Mouse (Mus musculus) liver, embryonic 13.5 days (tissue): Measurements from ENCODE around the gene Focad. TPM values are rescaled to one million over a fixed set of nuclear protein-coding genes. Genes with fewer than 3 reads are reported as not detected.
A peak's percentile ranks its signal among the peaks of the same experiment; 100 is the strongest.

Source experiments
- ATAC-seq: fragments of 200-750 bp; cut with Nextera tagmentation; 2 replicates; pipeline ENCODE4 v1.8.0; 2017; ENCODE audit warnings: low read depth, mild to moderate bottlenecking, moderate number of reproducible peaks, moderate library complexity
- DNase-seq: peaks from one replicate; pipeline ENCODE4 v3.0.0; 2022
- H3K27ac ChIP-seq: fragments of 300-500 bp; sonication (generic); 2 replicates; pipeline ENCODE4 v1.5.1; 2015; ENCODE audit warnings: moderate library complexity, mild to moderate bottlenecking, inconsistent platforms
- H3K27me3 ChIP-seq: fragments of 300-500 bp; sonication (generic); 2 replicates; pipeline ENCODE4 v1.6.1; 2015; ENCODE audit warnings: mild to moderate bottlenecking, inconsistent platforms
- H3K36me3 ChIP-seq: fragments of 300-500 bp; sonication (generic); 2 replicates; pipeline ENCODE4 v1.6.1; 2015; ENCODE audit warnings: mild to moderate bottlenecking, inconsistent platforms
- H3K4me1 ChIP-seq: fragments of 300-500 bp; sonication (generic); replicated peaks from 2 replicates; pipeline ENCODE4 v1.6.1; 2015; ENCODE audit warnings: inconsistent platforms
- H3K4me2 ChIP-seq: fragments of 300-500 bp; sonication (generic); 2 replicates; pipeline ENCODE4 v1.6.1; 2015; ENCODE audit warnings: inconsistent platforms, mild to moderate bottlenecking, moderate library complexity
- H3K4me3 ChIP-seq: fragments of 300-500 bp; sonication (generic); replicated peaks from 2 replicates; pipeline ENCODE4 v1.5.1; 2015; ENCODE audit warnings: mild to moderate bottlenecking, inconsistent platforms
- H3K9ac ChIP-seq: fragments of 300-500 bp; sonication (generic); 2 replicates; pipeline ENCODE4 v1.6.1; 2015; ENCODE audit warnings: mild to moderate bottlenecking, inconsistent platforms
- H3K9me3 ChIP-seq: fragments of 300-500 bp; sonication (generic); replicated peaks from 2 replicates; pipeline ENCODE4 v1.6.1; 2016; ENCODE audit warnings: inconsistent platforms
- WGBS: fragments of 180-500 bp; shearing (Covaris S2); methylation state at CpG from one replicate; pipeline ENCODE4 v1.1.7; 2015; ENCODE audit not compliant: insufficient replicate concordance; 5-methylcytosine and 5-hydroxymethylcytosine counted together
- polyA plus RNA-seq: library from polyadenylated mRNA; unstranded; fragments of >200 nt; fragmentation: Nextera tagmentation; extraction: Ambion mirVana; gene quantifications from 2 replicates; pipeline ENCODE4 v1.2.1, GENCODE M21; 2015

Focad gene
- 7.2 and 10.0 TPM in 2 replicates for polyA plus RNA-seq

DNA sequence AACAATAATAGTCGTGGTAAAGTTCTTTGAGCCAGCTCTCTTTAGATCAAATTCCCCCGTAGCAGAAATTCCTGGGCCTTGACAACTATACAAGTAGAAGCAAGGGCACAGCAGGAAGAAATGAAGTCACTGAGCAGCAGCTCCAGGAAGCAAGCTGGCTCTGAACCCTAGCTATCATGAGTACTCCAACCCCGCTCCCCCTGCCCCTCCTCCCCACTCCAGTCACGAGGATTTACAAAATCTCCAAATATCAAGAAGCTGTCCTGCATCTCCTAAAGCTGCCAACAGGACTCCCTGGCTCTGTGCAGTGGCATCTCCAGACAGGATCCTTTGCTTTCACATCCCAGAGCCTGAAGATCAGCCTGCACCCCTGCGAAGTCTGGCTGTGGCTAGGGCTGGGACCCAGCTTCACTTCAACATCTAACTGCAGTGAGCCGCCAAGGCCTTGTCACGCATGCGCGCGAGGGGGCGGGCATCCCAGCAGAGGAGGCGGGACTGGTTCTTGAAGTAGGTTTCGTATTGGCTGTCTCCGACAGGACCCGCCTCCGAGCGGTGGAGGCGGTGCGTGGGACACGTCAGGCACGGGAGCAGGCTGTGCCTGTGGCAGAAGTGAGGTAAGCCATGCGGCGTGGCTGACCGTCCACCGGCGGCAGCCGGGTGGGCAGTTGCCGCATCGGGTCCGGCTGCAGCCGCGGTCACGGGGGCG lies at the start of gene Focad:
Gene Focad (plus strand): TSS at position 568 of the 706 bp plus-strand sequence.
- no peaks in the 10 kb centered on the region for H3K27me3 ChIP-seq
- H3K9me3 ChIP-seq = no peaks in the 10 kb centered on the region
- peak within 1 kb of the TSS; percentile 74 for H3K27ac ChIP-seq
- H3K4me1 ChIP-seq = peaks cover 25% of the 10 kb centered on the region
- H3K4me2 ChIP-seq = peak within 1 kb of the TSS; percentile 94
- under 1% methylated on average over 34 of the region's 34 CpGs for WGBS
- no peaks in the 10 kb centered on the region for H3K36me3 ChIP-seq
- peak; percentile 98 for DNase-seq
- H3K4me3 ChIP-seq = peak within 1 kb of the TSS; percentile 78
- peak; percentile 100 for ATAC-seq
- peak within 1 kb of the TSS; percentile 88 for H3K9ac ChIP-seq

DNA sequence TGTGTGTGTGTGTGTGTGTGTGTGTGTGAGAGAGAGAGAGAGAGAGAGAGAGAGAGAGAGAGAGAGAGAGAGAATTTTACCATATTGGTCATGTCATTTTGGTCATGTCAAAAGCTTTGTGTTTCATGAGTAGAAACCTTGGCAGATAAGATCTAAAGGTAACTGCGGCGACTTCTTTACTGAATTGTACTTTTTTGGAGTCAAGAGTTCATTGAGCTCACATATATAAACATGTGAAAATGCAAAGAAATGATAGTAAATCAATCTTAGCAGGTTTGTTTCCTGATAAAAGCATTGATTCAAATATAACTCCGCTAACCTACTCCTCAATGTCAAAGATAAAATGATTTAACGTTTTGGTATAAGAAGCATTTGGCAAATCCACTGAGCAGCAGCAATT lies 49.3 kb upstream of the Focad start:
- Histone ChIP-seq H3K9me3 (no peaks in the 10 kb centered on the region), H3K27me3 (no peaks in the 10 kb centered on the region), H3K27ac (no peak overlapping the region), H3K4me2 (no peak overlapping the region), H3K36me3 (no peaks in the 10 kb centered on the region), H3K9ac (no peak overlapping the region), H3K4me3 (no peak overlapping the region), H3K4me1 (no peaks in the 10 kb centered on the region)
- WGBS = 79% methylated on average over 4 of the region's 4 CpGs
- DNase-seq = no peak
- no peak for ATAC-seq

DNA sequence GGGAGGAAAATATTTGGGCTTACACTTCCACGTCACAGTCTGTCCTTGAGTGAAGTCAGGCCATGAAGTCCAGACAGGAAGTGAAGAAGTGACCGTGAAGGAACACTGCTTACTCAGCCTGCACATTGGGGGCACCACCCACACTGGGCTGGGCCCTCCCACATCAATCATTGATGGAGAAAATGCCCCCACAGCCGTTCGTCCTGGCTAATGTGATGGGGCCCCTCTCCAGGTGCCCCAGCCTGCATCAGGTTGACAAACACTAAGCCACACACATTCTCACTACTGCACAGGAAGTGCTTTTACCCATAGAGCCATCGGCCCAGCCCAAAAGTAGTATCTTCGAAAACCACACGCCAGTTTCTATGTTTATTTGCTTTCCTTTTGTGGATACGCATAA lies 48.1 kb upstream of the Focad start:
- WGBS = 39% methylated on average over 8 of the region's 8 CpGs
- Histone ChIP-seq H3K4me2 (no peak overlapping the region), H3K36me3 (no peaks in the 10 kb centered on the region), H3K27me3 (no peaks in the 10 kb centered on the region), H3K27ac (no peak overlapping the region), H3K9ac (no peak overlapping the region), H3K9me3 (no peaks in the 10 kb centered on the region), H3K4me3 (no peak overlapping the region), H3K4me1 (no peaks in the 10 kb centered on the region)
- DNase-seq (no peak), ATAC-seq (no peak)

DNA sequence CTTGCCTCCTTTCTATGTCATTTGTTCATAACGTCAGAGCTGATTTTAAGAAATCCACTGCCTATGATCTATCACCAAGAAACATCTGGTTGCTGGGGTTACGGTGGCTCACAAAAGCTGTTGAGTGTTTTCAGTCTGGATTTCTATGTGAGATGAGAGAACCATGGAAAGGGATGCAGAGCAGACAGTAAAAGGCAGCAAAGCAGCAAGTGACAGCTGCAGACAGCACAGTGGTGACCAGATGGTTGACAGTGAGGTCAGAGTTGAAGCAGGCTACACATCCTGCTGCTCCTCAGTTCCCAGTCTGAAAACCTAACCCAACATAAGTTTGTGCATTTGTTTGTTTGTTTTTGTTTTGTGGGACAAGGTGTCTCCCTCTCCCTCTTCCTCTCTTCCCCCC lies 19.0 kb upstream of the Focad start:
- 57% methylated on average over 2 of the region's 2 CpGs for WGBS
- Histone ChIP-seq H3K9ac (no peak overlapping the region), H3K27ac (no peak overlapping the region), H3K4me1 (peaks cover 4% of the 10 kb centered on the region; the same call in 1 of the 2 replicates), H3K4me3 (no peak overlapping the region), H3K4me2 (no peak overlapping the region), H3K27me3 (no peaks in the 10 kb centered on the region), H3K9me3 (no peaks in the 10 kb centered on the region), H3K36me3 (no peaks in the 10 kb centered on the region)
- DNase-seq (no peak), ATAC-seq (no peak)

DNA sequence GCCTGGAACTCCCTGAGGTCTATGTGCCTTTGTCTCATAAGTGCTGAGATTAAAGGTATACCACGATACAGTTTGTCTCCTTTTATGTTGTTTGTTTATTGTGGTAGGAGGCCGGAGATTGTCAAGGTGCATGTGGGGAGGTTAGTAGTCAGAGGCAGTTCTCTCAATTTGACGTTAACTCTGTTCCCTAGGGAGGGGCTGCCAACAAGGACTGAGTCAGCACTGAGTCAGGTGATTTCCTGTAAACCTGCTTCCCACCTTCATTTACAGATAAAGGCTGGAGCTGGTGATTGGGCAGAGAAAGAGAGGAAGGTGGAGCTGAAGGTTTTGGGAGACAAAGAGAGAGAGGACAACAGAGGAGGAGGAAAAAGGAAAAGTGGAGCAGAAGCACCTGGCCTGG lies 15.4 kb upstream of the Focad start:
- H3K27me3 ChIP-seq = no peaks in the 10 kb centered on the region
- H3K27ac ChIP-seq = no peak overlapping the region
- H3K4me1 ChIP-seq = peaks cover 14% of the 10 kb centered on the region
- ATAC-seq (no peak), DNase-seq (no peak)
- 51% methylated on average over 3 of the region's 3 CpGs for WGBS
- H3K4me2 ChIP-seq = no peak overlapping the region
- no peaks in the 10 kb centered on the region for H3K36me3 ChIP-seq
- H3K4me3 ChIP-seq = no peak overlapping the region
- H3K9ac ChIP-seq = no peak overlapping the region
- no peaks in the 10 kb centered on the region for H3K9me3 ChIP-seq

DNA sequence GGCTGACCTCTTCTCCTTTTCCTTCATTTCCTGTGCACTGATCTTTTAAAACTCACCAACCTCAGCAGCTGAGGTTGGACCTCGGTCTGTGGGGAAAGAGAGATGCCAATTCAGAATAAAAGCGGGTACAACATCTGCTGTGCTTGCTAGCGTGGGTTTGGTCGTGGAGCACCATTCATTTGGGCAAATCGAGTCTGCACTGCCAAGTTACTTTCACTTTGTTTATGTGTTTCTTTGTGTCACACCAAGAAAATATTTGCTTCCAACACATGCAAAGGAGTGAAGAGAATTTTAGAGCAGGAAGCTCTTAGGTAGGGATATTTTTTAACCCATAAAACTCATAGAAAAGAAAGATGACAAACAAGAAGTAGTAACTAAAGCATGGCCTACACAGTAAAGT lies 13.0 kb upstream of the Focad start:
- no peak for DNase-seq
- H3K36me3 ChIP-seq = no peaks in the 10 kb centered on the region
- H3K4me3 ChIP-seq = no peak overlapping the region
- H3K27me3 ChIP-seq = no peaks in the 10 kb centered on the region
- ATAC-seq = no peak
- H3K4me2 ChIP-seq = peak overlapping the region; percentile 26; the same call in 1 of the 2 replicates
- no peaks in the 10 kb centered on the region for H3K9me3 ChIP-seq
- peak overlapping the region; percentile 22; the same call in 1 of the 2 replicates for H3K9ac ChIP-seq
- WGBS = 72% methylated on average over 5 of the region's 5 CpGs
- peaks cover 14% of the 10 kb centered on the region for H3K4me1 ChIP-seq
- H3K27ac ChIP-seq = no peak overlapping the region

DNA sequence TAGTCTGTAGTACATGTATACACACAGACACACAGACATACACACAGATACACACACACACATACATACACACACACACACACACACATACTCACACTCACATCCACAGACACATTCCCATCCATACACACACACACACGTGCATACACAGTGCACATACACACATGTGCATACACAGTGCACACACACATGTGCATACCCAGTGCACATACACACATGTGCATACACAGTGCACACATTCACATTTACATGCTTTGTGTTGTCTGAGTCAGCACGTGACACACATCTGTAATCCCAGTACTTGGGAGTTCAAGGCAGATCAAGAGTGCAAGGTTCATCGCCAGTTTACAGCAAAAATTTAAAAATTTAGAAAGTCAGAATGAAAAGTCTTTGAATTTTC lies 12.5 kb upstream of the Focad start:
- 82% methylated on average over 3 of the region's 3 CpGs for WGBS
- H3K9me3 ChIP-seq = no peaks in the 10 kb centered on the region
- H3K36me3 ChIP-seq = no peaks in the 10 kb centered on the region
- peaks cover 14% of the 10 kb centered on the region for H3K4me1 ChIP-seq
- peak overlapping the region; percentile 26 for H3K4me2 ChIP-seq
- H3K9ac ChIP-seq = no peak overlapping the region
- no peak overlapping the region for H3K27ac ChIP-seq
- no peak for DNase-seq
- H3K27me3 ChIP-seq = no peaks in the 10 kb centered on the region
- ATAC-seq = 0 out of 2 replicates have a peak, but pooled peaks have one; percentile 29
- no peak overlapping the region for H3K4me3 ChIP-seq

DNA sequence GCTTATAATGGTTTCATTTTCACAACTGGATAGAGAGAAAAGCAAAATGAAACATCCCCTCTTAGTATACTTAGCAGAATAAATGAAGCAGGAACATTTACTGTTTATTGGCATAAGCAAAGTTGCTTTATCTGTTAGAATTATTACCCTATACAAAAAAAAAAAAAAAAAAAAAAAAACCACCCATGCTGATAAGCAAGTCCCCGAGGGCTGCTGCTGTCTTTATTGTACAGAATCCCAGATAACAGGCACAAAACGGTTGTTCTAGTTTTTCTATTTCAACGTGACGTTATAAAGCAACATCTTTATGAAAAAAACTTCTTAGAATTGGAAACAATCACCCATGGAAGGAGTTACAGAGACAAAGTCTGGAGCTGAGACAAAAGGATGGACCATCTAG lies 12.0 kb upstream of the Focad start:
- H3K27ac ChIP-seq = no peak overlapping the region
- H3K4me2 ChIP-seq = peak overlapping the region; percentile 26; the same call in 1 of the 2 replicates
- no peaks in the 10 kb centered on the region for H3K9me3 ChIP-seq
- ATAC-seq = peak; percentile 63
- no peak overlapping the region for H3K4me3 ChIP-seq
- H3K27me3 ChIP-seq = no peaks in the 10 kb centered on the region
- H3K4me1 ChIP-seq = peaks cover 14% of the 10 kb centered on the region
- 20% methylated on average over 4 of the region's 4 CpGs for WGBS
- no peak overlapping the region for H3K9ac ChIP-seq
- H3K36me3 ChIP-seq = no peaks in the 10 kb centered on the region
- DNase-seq = no peak

DNA sequence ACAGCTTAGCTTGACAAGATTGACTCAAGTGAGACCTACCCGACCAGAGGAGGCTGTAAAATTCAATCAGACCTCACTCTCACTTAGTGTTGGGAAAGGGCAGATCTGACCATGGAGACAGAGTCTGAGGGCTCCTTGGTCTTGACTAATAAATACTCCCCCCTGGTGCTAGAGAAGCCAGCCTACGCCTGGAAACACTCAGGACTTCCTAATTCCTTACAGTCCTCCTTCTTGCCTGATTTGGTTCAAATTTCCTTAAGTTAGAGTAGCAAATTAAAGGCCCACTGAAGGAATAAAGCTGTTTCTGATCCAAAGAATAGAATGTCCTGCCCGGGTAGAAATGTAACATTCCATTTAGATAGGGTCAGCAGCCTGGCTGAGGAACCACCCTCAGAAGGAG lies 10.6 kb upstream of the Focad start:
- WGBS = 62% methylated on average over 3 of the region's 3 CpGs
- Histone ChIP-seq H3K9me3 (no peaks in the 10 kb centered on the region), H3K36me3 (no peaks in the 10 kb centered on the region), H3K27ac (no peak overlapping the region), H3K4me2 (no peak overlapping the region), H3K27me3 (no peaks in the 10 kb centered on the region), H3K9ac (no peak overlapping the region), H3K4me1 (peaks cover 14% of the 10 kb centered on the region), H3K4me3 (no peak overlapping the region)
- ATAC-seq (no peak), DNase-seq (no peak)

DNA sequence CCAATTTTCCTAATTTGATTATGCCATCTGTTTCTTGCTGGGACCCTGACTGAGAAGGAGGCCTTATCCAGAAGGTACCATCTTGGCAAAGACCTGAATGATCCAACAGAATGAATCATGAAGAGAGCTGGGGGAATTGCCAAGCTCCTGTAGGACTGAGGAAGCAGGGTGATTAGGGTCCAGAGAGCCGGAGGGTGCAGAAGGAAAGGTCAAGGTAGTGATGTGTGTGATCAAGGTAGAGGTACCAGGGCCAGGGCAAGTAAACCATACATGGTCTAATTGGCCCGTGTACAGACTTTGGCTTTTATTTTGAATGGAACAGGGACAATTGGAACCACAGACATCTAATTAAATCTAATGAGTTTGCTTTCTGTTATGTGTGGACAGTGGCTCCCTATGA lies 4.1 kb upstream of the Focad start:
- no peak for DNase-seq

DNA sequence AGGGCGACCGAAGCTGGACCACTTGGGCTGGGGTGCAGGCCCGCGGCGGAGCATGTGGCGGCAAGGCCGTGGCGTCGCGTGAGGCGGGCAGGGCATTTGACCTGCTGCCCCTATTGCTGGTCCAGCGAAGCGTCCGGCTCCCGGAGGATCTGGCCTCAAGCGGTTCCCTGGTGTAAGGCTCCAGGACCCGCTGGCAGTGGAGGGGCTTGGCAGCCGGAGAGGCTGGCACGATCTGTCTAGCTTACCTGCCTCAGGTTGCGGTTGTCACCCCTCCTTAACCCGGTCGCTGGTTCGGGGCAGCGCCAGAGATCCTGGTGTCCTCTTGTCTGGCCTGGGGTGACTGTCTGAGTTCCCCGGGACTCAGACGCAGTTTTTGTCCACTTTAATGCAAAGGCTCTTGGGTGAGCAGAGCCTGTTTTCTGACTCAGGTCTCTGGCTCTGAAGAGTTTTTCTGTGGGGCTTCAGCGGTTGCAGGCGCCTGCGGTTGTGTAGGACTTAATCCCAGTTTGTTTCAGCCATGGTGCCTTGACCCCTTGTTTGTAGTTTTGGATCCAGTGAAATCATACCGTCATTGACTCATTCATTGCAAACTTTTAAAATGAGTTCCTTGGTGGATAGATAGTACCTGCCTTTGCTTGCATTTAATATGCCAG lies 465 bp downstream of the Focad start:
- under 1% methylated on average over 20 of the region's 30 CpGs for WGBS
- H3K4me1 ChIP-seq = peaks cover 25% of the 10 kb centered on the region
- H3K27ac ChIP-seq = peak overlapping the region; percentile 62
- peak overlapping the region; percentile 78 for H3K4me3 ChIP-seq
- DNase-seq = no peak
- ATAC-seq = peak; percentile 50
- H3K27me3 ChIP-seq = no peaks in the 10 kb centered on the region
- no peaks in the 10 kb centered on the region for H3K36me3 ChIP-seq
- H3K9me3 ChIP-seq = no peaks in the 10 kb centered on the region
- peak overlapping the region; percentile 94 for H3K4me2 ChIP-seq
- H3K9ac ChIP-seq = peak overlapping the region; percentile 88

More for the DNA sequence above, 4.1 kb upstream of the Focad start:
- H3K9ac ChIP-seq = no peak overlapping the region
- no peaks in the 10 kb centered on the region for H3K36me3 ChIP-seq
- ATAC-seq = no peak
- H3K27me3 ChIP-seq = no peaks in the 10 kb centered on the region
- WGBS = 56% methylated on average over 2 of the region's 2 CpGs
- no peak overlapping the region for H3K27ac ChIP-seq
- H3K4me2 ChIP-seq = no peak overlapping the region
- H3K4me3 ChIP-seq = no peak overlapping the region
- peaks cover 15% of the 10 kb centered on the region for H3K4me1 ChIP-seq
- no peaks in the 10 kb centered on the region for H3K9me3 ChIP-seq
